Mouse (Mus musculus) heart, embryonic 14.5 days (tissue): ENCODE data around the gene Bcam. TPM values are rescaled to one million over a fixed set of nuclear protein-coding genes. Genes with fewer than 3 reads are reported as not detected.
A peak's percentile ranks its signal among the peaks of the same experiment; 100 is the strongest.

Experiments
- ATAC-seq: fragments of 200-750 bp; cut with Nextera tagmentation; 2 replicates; pipeline ENCODE4 v1.8.0; 2017; ENCODE audit warnings: low read depth, moderate TSS enrichment; ENCODE audit not compliant: insufficient number of reproducible peaks, insufficient read depth, low FRiP score
- H3K27ac ChIP-seq, 2 experiments: fragments of 200-500 bp in 1 of 2; fragments of 300-500 bp in 1 of 2; sonication (generic) in 1 of 2; replicated peaks in 1 of 2; 2 replicates each; pipeline ENCODE4 v1.5.1; 2012 to 2014; ENCODE audit warnings: low read depth in 2 of 2, low read length in 2 of 2, control low read depth in 1 of 2, mild to moderate bottlenecking in 1 of 2, mixed read lengths in 1 of 2; ENCODE audit not compliant: control insufficient read depth in 1 of 2, insufficient read depth in 1 of 2
- H3K27me3 ChIP-seq: fragments of 300-500 bp; sonication (generic); 2 replicates; pipeline ENCODE4 v1.6.1; 2014; ENCODE audit warnings: mild to moderate bottlenecking, low read length, control low read depth; ENCODE audit not compliant: control insufficient read depth, insufficient read depth
- H3K36me3 ChIP-seq: fragments of 300-500 bp; sonication (generic); 2 replicates; pipeline ENCODE4 v1.6.1; 2014; ENCODE audit warnings: mild to moderate bottlenecking, control low read depth, low read length, mixed read lengths; ENCODE audit not compliant: control insufficient read depth, insufficient read depth
- H3K4me1 ChIP-seq, 2 experiments: fragments of 200-500 bp in 1 of 2; fragments of 300-500 bp in 1 of 2; sonication (generic) in 1 of 2; 2 replicates each; pipeline ENCODE4 v1.6.1; 2012 to 2014; ENCODE audit warnings: low read length in 2 of 2, control low read depth in 1 of 2, mixed read lengths in 1 of 2; ENCODE audit not compliant: control insufficient read depth in 2 of 2, insufficient read depth in 2 of 2
- H3K4me2 ChIP-seq: fragments of 300-500 bp; sonication (generic); 2 replicates; pipeline ENCODE4 v1.6.1; 2014; ENCODE audit warnings: mild to moderate bottlenecking, low read length
- H3K4me3 ChIP-seq, 2 experiments: fragments of 200-500 bp in 1 of 2; fragments of 300-500 bp in 1 of 2; sonication (generic) in 1 of 2; 2 replicates each; pipeline ENCODE4 v1.5.1; 2012 to 2014; ENCODE audit warnings: low read length in 2 of 2, mild to moderate bottlenecking in 2 of 2, control low read depth in 1 of 2, low read depth in 1 of 2, moderate library complexity in 1 of 2; ENCODE audit not compliant: control insufficient read depth in 1 of 2, insufficient read depth in 1 of 2
- H3K9ac ChIP-seq: fragments of 300-500 bp; sonication (generic); 2 replicates; pipeline ENCODE4 v1.6.1; 2014; ENCODE audit warnings: mild to moderate bottlenecking, low read length
- H3K9me3 ChIP-seq: fragments of 300-500 bp; sonication (generic); 2 replicates; pipeline ENCODE4 v1.6.1; 2016; ENCODE audit warnings: low read length, control low read depth; ENCODE audit not compliant: control insufficient read depth
- WGBS: fragments of 180-500 bp; shearing (Covaris S2); extraction: QIAGEN DNeasy Blood & Tissue Kit; methylation state at CpG from one replicate; pipeline ENCODE4 v1.1.7; 2014; 5-methylcytosine and 5-hydroxymethylcytosine counted together
- polyA plus RNA-seq: library from polyadenylated mRNA; unstranded; fragments of >200 nt; fragmentation: Nextera tagmentation; extraction: Ambion mirVana; gene quantifications from 2 replicates; pipeline ENCODE4 v1.2.1, GENCODE M21; 2014

Bcam gene
- polyA plus RNA-seq, 1 experiment from 2014 or later: 321 TPM

GRCm38 (mm10) chr7:19783630-19784029 is 12.8 kb upstream of the Bcam start:
- Histone ChIP-seq H3K27me3 (no peaks in the 10 kb centered on the region), H3K9me3 (no peaks in the 10 kb centered on the region), H3K4me2 (no peak overlapping the region), H3K36me3 (no peaks in the 10 kb centered on the region), H3K27ac (no peak overlapping the region), H3K4me3 (no peak overlapping the region), H3K9ac (no peak overlapping the region), H3K4me1 (no peaks in the 10 kb centered on the region)
- 74% methylated on average over 8 of the region's 8 CpGs for WGBS
- ATAC-seq: no peak

- Histone ChIP-seq H3K9ac (no peak overlapping the region), H3K9me3 (no peaks in the 10 kb centered on the region), H3K4me2 (no peak overlapping the region), H3K27ac (no peak overlapping the region), H3K4me1 (no peaks in the 10 kb centered on the region), H3K36me3 (no peaks in the 10 kb centered on the region), H3K27me3 (no peaks in the 10 kb centered on the region), H3K4me3 (no peak overlapping the region)
- no peak for ATAC-seq
- 89% methylated on average over 4 of the region's 4 CpGs for WGBS
Observed at GRCm38 (mm10) chr7:19782645-19783044, 11.8 kb upstream of the Bcam start.

GRCm38 (mm10) chr7:19781741-19782140 is 10.9 kb upstream of the Bcam start:
- 90% methylated on average over 7 of the region's 7 CpGs for WGBS
- Histone ChIP-seq H3K4me1 (no peaks in the 10 kb centered on the region), H3K4me2 (no peak overlapping the region), H3K36me3 (no peaks in the 10 kb centered on the region), H3K9me3 (no peaks in the 10 kb centered on the region), H3K27ac (no peak overlapping the region), H3K9ac (no peak overlapping the region), H3K27me3 (no peaks in the 10 kb centered on the region), H3K4me3 (no peak overlapping the region)
- ATAC-seq: no peak

- H3K36me3 ChIP-seq: no peaks in the 10 kb centered on the region
- H3K9ac ChIP-seq: no peak overlapping the region
- no peaks in the 10 kb centered on the region for H3K9me3 ChIP-seq
- H3K4me2 ChIP-seq: no peak overlapping the region
- no peak overlapping the region for H3K27ac ChIP-seq
- no peaks in the 10 kb centered on the region for H3K27me3 ChIP-seq
- H3K4me3 ChIP-seq: no peak overlapping the region
- H3K4me1 ChIP-seq: no peaks in the 10 kb centered on the region
- ATAC-seq: no peak
- WGBS: 69% methylated on average over 4 of the region's 4 CpGs
Observed at GRCm38 (mm10) chr7:19779903-19780302, 9.1 kb upstream of the Bcam start.

- H3K9ac ChIP-seq: no peak overlapping the region
- H3K4me2 ChIP-seq: no peak overlapping the region
- no peaks in the 10 kb centered on the region for H3K4me1 ChIP-seq
- no peaks in the 10 kb centered on the region for H3K27me3 ChIP-seq
- no peak for ATAC-seq
- 76% methylated on average over 8 of the region's 8 CpGs for WGBS
- no peak overlapping the region for H3K27ac ChIP-seq
- no peaks in the 10 kb centered on the region for H3K36me3 ChIP-seq
- no peak overlapping the region for H3K4me3 ChIP-seq
- H3K9me3 ChIP-seq: no peaks in the 10 kb centered on the region
Observed at GRCm38 (mm10) chr7:19778645-19779044, 7.8 kb upstream of the Bcam start.

GRCm38 (mm10) chr7:19777049-19777723 is 6.4 kb upstream of the Bcam start:
- Histone ChIP-seq H3K27me3 (no peaks in the 10 kb centered on the region), H3K9me3 (no peaks in the 10 kb centered on the region), H3K4me3 (no peak overlapping the region), H3K36me3 (no peaks in the 10 kb centered on the region), H3K4me1 (no peaks in the 10 kb centered on the region), H3K4me2 (no peak overlapping the region), H3K9ac (no peak overlapping the region), H3K27ac (no peak overlapping the region)
- whole genome bisulfite sequencing: 82% methylated on average over 11 of the region's 11 CpGs
- no peak for ATAC-seq

- H3K4me2 ChIP-seq: no peak overlapping the region
- H3K4me3 ChIP-seq: no peak overlapping the region
- 59% methylated on average over 4 of the region's 4 CpGs for WGBS
- H3K4me1 ChIP-seq: peaks cover 17 to 30% of the 10 kb centered on the region in 2 experiments
- no peak overlapping the region for H3K27ac ChIP-seq
- H3K27me3 ChIP-seq: no peaks in the 10 kb centered on the region
- ATAC-seq: no peak
- H3K9me3 ChIP-seq: no peaks in the 10 kb centered on the region
- H3K36me3 ChIP-seq: peaks cover 12% of the 10 kb centered on the region
- no peak overlapping the region for H3K9ac ChIP-seq
Observed at GRCm38 (mm10) chr7:19771682-19772081, 866 bp upstream of the Bcam start.

- WGBS: under 1% methylated on average over 28 of the region's 28 CpGs
- Histone ChIP-seq H3K4me1 (peaks cover 17 to 30% of the 10 kb centered on the region in 2 experiments), H3K4me2 (peak overlapping the region; percentile 90), H3K9ac (peak overlapping the region; percentile 79), H3K27ac (peak overlapping the region; percentile 58 to 69), H3K4me3 (peak overlapping the region; percentile 52 to 72), H3K9me3 (no peaks in the 10 kb centered on the region), H3K27me3 (no peaks in the 10 kb centered on the region), H3K36me3 (peaks cover 25% of the 10 kb centered on the region)
- peak; percentile 78 for ATAC-seq
Observed at GRCm38 (mm10) chr7:19770375-19770754, 451 bp downstream of the Bcam start.
